Mouse (Mus musculus) kidney, postnatal 14 days (tissue): ENCODE data around the gene Opcml.

Experiments used
- DNase-seq: peaks from one replicate; pipeline ENCODE4 v3.0.0; 2022; ENCODE audit warnings: mixed read lengths

Gene Opcml

DNA sequence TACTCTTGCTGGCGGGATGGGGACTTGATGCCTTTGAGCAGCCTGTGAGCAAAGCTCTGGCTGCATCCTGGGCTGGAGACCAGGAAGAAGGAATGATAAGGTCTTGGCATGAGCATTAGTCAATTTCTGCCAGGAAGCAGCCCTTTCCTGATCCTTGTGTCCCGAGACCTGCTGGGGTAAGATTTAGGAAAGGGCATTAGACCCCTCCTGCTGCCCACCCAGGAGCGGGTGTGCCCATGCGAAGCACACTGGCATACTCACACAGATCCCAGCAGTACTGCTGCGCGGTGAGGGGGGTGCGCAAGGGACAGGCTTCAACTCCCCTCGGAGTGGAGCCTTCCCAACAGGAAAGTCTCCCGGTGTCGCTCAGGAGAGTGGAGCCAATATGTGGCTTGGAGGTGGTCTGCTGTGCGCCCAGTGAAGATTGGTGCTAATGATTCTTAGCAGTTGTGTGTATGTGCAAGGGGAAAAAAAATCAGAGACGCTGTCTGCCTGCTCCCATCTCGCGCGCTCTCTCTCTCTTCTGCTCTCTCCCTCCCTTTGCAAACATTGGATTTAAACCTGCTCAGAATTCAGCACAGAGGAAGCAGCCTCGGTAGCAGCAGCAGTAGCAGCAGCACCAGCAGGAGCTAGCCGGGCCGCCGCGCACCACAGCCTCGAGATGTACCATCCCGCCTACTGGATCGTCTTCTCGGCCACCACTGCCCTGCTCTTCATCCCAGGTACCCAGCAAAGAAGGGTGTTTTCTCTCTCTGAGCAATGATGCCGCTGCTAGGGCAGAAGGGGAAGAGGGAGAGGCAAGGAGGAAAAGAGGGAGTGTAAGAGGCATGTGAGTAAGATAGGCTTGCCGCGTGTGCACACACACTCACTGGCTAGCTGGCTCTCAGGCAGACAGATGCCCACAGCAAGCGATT, at the start of gene Opcml:
Gene Opcml (plus strand): TSS at position 51 of the 914 bp plus-strand sequence.
- DNase-seq = no peak

DNA sequence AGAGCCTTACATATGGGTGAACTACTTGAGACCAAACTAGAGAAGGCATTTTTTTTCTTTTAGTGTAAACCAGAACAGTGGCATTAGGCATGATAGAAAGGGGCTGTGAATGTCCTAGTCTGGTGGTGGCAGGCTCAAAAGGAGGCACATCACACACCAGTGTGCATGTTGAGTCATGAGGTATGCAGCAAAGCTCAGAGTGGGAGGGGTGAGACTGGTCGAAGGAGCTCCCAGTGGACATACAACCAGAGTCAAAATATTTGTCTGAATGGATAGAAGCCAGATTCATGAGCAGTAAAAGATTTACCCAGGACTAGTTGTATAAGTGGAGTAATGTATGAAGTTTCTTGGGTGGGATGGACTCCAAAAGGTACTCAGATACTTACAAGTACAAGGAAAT, 31.9 kb upstream of the Opcml start:
- DNase-seq = no peak

GRCm38 (mm10) chr9:27761196-27761595, 29.4 kb upstream of the Opcml start:
- no peak for DNase-seq

GRCm38 (mm10) chr9:27766446-27766845, 24.1 kb upstream of the Opcml start:
- DNase-seq = no peak

- DNase-seq = no peak
These were observed 23.2 kb upstream of the Opcml start for GRCm38 (mm10) chr9:27767196-27767900.

DNA sequence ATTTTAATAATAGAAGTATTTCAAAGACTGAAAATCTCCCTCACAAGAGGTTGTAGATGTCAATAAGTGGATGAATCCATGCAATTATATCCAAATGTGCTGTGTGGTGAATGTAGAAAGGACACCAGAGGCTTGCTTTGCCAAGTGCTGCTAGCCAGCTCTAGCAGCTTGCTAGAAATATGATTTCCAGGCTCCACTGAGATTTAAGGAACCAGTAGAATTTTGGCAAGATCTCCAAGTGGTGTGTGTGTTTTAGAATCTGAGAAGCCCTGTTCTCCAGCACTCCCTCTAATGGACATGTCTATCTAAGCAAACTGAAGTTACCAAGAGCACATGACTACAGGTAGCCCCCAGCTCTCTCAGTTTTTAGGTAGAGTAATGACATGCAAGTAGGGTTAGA, 21.8 kb upstream of the Opcml start:
- no peak for DNase-seq

- no peak for DNase-seq
These were observed 9.1 kb upstream of the Opcml start for GRCm38 (mm10) chr9:27781291-27781993.

DNA sequence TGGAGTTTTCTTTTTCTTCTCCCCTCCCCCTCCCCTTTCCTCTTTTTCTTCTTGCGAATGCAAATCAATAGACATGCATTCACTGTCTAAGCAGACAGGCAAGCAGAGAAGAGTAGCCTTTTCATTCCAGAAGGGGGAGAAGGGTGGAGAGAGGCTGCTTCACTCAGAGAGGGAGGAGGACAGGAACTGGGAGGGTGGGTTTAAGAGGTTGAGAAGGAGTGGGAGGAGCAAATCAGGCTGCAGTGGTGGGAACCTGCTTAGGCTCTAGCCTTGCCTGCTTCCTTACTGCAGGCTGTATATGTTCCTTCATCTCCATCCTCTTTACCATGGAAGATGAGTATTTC, 8.6 kb upstream of the Opcml start:
- DNase-seq = no peak

GRCm38 (mm10) chr9:27791639-27791966, 1.0 kb downstream of the Opcml start:
- no peak for DNase-seq

GRCm38 (mm10) chr9:27792226-27792625, 1.7 kb downstream of the Opcml start:
- DNase-seq = no peak

- no peak for DNase-seq
These were observed 2.4 kb downstream of the Opcml start for GRCm38 (mm10) chr9:27792994-27793393.

- DNase-seq = no peak
These were observed 6.0 kb downstream of the Opcml start for GRCm38 (mm10) chr9:27796535-27796934.

DNA sequence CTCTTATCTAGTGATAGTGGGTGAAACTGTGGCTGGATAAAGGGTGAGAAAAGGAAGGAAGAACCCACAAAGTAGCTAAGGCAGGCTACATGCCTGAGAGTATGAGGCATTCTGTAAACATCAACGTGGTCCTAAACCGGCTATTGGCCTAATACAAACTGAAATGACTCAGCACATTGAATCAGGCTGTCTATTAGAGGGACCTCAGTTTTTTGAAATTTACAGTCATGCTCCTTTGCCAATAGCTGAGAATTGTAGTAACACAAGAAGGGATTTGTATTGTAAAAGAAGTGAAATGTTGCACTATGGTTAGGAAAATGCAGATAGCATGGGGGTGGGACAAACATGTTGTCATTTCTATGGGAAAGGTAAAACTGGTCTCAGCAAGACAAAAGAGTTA, 10.4 kb downstream of the Opcml start:
- DNase-seq = no peak

DNA sequence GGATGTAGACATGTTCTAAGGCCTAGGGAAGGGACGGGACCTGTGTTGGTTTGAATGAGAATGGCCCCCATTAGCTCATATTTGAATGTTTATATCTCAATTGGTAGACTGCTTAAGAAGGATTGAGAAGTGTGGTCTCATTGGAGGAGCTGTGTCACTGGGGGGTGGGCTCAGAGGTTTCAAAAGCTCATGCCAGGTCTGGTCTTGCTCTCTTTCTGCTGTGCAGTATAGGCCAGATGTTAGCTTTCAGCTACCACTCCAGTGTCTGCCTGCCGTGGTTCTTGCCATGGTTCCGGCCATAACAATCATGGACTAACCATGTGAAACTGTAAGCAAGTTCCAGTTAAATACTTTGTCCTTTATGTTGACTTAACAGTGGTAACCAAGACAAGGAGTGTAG, 11.2 kb downstream of the Opcml start:
- DNase-seq = no peak

DNA sequence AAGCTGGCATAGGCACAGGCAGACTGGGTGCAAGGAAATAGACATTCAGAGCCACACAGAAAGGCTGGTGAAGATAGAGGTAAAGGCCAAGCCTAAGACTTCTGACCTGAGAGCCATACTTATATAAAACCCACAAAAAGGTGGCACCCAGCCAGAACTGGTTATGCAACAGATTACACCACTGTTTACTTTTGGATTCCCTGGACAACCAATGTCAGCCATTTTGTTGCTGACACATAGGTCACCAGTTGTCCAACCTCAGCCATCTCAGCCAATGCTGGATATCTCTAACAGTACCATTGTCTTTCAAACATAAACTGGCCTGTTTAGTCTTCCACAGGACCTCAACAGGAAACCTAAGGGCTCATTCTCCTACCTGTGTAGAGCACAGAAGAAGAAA, 11.8 kb downstream of the Opcml start:
- no peak for DNase-seq

DNA sequence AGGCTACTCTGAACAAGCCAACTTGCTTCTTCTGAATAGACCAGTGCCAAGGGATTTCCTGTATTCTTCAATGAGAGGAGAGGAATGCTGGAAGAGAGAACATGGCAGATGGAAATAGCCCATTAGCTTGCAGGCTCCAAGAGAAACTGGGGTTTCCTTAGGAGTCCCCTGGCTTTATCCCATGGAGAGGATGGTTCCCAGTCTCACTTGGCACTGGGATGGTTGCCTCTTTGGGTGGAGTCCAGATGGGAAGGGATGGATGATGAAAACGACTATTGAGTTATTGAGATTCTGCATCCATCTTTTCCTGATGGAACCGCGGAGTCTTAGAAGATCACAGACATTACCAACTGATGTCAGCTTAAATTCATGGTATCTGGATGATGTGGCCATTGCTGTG, 13.9 kb downstream of the Opcml start:
- no peak for DNase-seq

DNA sequence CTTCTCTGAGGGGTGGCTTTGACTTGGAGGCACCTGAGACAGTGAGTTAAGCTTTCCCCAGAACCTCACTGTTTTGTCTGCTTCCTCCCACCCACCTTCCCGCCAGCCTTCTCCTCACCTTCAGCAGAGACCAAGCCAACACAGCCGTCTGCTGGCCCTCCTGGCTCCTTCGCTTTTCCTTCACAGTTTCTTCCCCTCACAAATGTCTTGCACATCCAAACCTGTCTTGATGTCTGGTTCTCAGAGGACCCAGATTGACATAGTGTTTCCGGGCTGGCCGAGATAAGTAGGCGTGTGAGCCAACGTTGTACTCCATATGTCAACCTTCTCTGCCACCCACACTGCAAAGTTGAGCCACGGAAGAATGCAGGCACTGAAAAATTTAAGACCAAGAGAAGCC, 19.2 kb downstream of the Opcml start:
- no peak for DNase-seq

GRCm38 (mm10) chr9:27813207-27813790, 22.7 kb downstream of the Opcml start:
- DNase-seq = no peak

DNA sequence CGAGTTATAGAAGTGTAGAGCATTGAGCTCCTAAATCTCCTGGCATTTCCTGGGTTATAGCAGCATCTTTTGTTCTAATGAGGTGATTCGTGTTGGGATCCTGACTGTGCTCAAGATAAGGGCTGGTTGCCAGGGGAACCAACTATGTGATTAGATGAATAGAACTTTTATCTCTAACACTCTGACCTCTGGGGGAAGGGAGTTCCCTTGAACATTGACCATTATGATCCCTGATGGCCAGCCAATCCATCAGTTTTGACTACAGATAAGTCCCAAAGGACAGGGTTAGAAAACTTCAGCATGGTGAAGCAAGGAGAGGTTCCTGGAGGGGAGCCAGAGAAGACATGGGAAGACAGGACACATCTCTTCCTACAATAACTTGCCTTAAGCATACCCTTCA, 23.6 kb downstream of the Opcml start:
- DNase-seq = no peak

DNA sequence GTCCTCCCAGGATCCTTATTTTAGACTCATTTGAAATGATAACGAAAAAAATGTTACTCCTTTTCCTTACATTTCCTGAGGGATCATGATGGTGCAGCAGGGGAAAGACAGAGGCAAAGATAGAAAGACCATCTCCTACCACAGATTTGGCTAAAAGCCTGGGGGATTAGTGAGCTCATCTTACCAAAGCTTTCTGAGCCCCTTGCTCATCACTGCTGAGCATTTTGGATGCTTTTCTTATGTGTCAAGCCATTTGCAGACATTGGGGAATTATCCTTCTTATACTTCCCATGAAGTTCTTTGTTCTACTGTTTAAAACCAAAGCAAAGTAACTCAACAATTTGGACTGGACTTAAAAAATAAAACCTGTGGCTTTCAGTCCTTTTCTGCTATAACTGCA, 30.6 kb downstream of the Opcml start:
- DNase-seq = no peak

DNA sequence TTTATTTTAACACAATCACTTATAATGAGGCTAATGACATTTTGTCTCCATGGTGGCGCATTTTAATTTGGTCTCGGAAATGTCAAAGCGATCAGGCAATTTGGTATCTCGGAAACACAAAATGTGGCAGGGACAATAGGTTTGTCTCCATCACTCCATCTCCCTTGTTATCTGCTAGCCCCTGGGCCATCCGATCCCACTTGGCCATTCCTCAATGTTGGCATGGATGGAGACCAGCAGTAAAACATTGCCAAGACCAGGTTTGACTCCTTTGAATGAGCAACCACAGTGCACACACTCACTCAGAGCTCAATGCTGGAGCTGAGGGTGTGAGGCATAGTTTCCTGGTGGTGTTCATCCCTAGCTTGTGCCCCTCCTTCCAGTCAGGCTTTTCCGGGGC, 32.1 kb downstream of the Opcml start:
- DNase-seq = no peak

DNA sequence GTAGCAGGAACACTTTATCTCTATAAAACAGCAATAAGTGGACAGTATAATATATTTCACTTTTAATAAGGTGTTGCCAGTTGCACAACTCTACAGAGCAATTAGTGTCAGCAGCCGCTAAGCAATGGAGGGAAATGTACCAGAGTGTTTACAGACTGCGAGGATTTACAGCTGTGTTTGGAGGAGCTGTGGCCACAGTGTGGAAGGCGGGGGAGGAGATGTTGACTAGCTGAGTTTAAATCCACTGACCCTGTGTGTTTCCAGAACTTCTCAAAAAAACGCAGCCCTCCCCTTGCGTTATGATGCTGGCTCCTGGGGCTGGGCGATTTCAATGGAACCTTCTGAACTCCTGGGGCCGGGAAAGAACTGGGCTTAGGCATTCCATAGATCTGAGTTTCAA, 33.8 kb downstream of the Opcml start:
- peak; percentile 6 for DNase-seq

DNA sequence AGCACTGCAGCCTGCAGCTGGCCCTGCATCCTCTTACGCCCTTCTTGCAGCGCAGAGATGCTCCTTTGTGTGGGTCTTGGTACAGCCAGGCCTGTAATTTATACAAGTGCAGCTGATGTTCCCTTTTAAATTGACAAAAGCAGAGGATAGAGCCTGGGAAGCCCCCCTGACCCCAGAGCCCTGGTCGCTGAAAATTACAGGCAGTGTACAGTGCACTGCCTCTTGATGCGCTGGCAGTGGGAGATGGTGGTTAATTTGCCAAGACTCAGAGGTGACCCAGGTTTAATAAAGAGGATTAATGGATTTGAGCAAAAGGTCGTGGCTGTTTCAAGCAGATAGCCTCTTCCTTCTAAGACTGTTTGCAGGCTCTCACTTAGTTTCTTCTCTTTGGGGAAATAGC, 39.9 kb downstream of the Opcml start:
- no peak for DNase-seq

DNA sequence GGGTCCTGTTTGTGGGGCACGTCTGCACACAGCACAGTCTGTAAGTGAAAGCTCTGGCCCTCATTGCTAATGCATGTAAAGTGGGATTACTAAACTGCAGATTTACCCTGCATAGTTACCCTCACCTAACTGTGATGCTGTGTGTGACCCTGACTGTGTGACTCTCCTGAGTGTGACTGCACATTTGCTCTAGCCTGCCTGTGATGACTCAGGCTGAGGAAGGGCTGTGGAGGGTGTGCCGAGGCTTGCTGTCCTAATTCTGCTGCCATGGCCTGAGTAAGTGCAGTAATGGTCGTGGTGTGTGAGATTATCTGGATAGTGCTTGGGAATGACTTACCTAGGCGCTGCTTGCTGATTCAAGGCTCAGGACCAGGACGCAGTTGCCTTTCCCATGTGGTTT, 52.2 kb downstream of the Opcml start:
- DNase-seq = no peak
